Mouse (Mus musculus) MEL (cell line): ENCODE results near the gene Nfe2l2. TPM values are rescaled to one million over a fixed set of nuclear protein-coding genes. Genes with fewer than 3 reads are reported as not detected.

Experiments used
- DNase-seq: peaks from one replicate; pipeline ENCODE4 v3.0.0; 2011; ENCODE audit warnings: low read depth, low spot score
- H3K27ac ChIP-seq: 2 replicates; pipeline ENCODE4 v1.5.1; 2012; ENCODE audit warnings: low read depth, mild to moderate bottlenecking, control low read depth, low read length, moderate library complexity; ENCODE audit not compliant: control insufficient read depth
- H3K27me3 ChIP-seq, 2 experiments: fragments of 150-350 bp in 1 of 2; sonication (generic) in 1 of 2; 2 replicates each; pipeline ENCODE4 v1.6.1; 2012; ENCODE audit warnings: low read length in 2 of 2, mild to moderate bottlenecking in 2 of 2, improper control_type of control experiment in 1 of 2, moderate library complexity in 1 of 2; ENCODE audit not compliant: insufficient read depth in 2 of 2, control insufficient read depth in 1 of 2
- H3K36me3 ChIP-seq, 2 experiments: 2 replicates each; pipeline ENCODE4 v1.6.1; 2012 to 2014; ENCODE audit warnings: low read length in 2 of 2, improper control_type of control experiment in 1 of 2, inconsistent platforms in 1 of 2, mild to moderate bottlenecking in 1 of 2; ENCODE audit not compliant: insufficient read depth in 2 of 2, control insufficient read depth in 1 of 2
- H3K4me1 ChIP-seq, 2 experiments: fragments of 150-350 bp in 1 of 2; sonication (generic) in 1 of 2; 2 replicates each; pipeline ENCODE4 v1.6.1; 2012; ENCODE audit warnings: low read length in 2 of 2, improper control_type of control experiment in 1 of 2, mild to moderate bottlenecking in 1 of 2; ENCODE audit not compliant: insufficient read depth in 2 of 2, control insufficient read depth in 1 of 2
- H3K4me3 ChIP-seq, 2 experiments: fragments of 150-350 bp in 1 of 2; sonication (generic) in 1 of 2; 2 replicates each; pipeline ENCODE4 v1.5.1; 2012; ENCODE audit warnings: low read depth in 2 of 2, low read length in 2 of 2, mild to moderate bottlenecking in 2 of 2, moderate library complexity in 2 of 2, control low read depth in 1 of 2, improper control_type of control experiment in 1 of 2; ENCODE audit not compliant: control insufficient read depth in 1 of 2, insufficient read depth in 1 of 2
- H3K79me2 ChIP-seq: 2 replicates; pipeline ENCODE4 v1.6.1; 2012; ENCODE audit warnings: mild to moderate bottlenecking, low read length, moderate library complexity; ENCODE audit not compliant: control insufficient read depth, poor library complexity, insufficient read depth
- H3K9ac ChIP-seq: 2 replicates; pipeline ENCODE4 v1.6.1; 2012; ENCODE audit warnings: low read depth, mild to moderate bottlenecking, control low read depth, low read length, moderate library complexity; ENCODE audit not compliant: control insufficient read depth, poor library complexity, severe bottlenecking
- H3K9me3 ChIP-seq: fragments of 150-350 bp; sonication (generic); replicated peaks from 2 replicates; pipeline ENCODE4 v1.6.1; 2012; ENCODE audit warnings: mild to moderate bottlenecking, low read length, improper control_type of control experiment, moderate library complexity; ENCODE audit not compliant: insufficient read depth
- BHLHE40 ChIP-seq: IDR thresholded peaks from 2 replicates; pipeline ENCODE4 v1.6.1; 2012; ENCODE audit warnings: low read depth, mild to moderate bottlenecking, inconsistent platforms, low read length, improper control_type of control experiment, borderline replicate concordance
- CHD1 ChIP-seq: IDR thresholded peaks from 2 replicates; pipeline ENCODE4 v1.6.1; 2012; ENCODE audit warnings: low read depth, mild to moderate bottlenecking, inconsistent platforms, low read length, improper control_type of control experiment
- GATA1 ChIP-seq: IDR thresholded peaks from 2 replicates; pipeline ENCODE4 v1.6.1; 2011; ENCODE audit warnings: low read depth, low read length, improper control_type of control experiment
- MAZ ChIP-seq: IDR thresholded peaks from 2 replicates; pipeline ENCODE4 v1.6.1; 2012; ENCODE audit warnings: low read depth, mild to moderate bottlenecking, inconsistent platforms, low read length, improper control_type of control experiment
- MEF2A ChIP-seq: IDR thresholded peaks from 2 replicates; pipeline ENCODE4 v1.6.1; 2014; ENCODE audit warnings: low read depth, mild to moderate bottlenecking, inconsistent platforms, low read length, improper control_type of control experiment; ENCODE audit not compliant: poor library complexity, insufficient replicate concordance, severe bottlenecking; ENCODE audit errors: extremely low read depth
- POLR2AphosphoS2 ChIP-seq: IDR thresholded peaks from 2 replicates; pipeline ENCODE4 v1.6.1; 2011; ENCODE audit warnings: low read length, improper control_type of control experiment
- TBP ChIP-seq: IDR thresholded peaks from 2 replicates; pipeline ENCODE4 v1.8.0; 2011; ENCODE audit warnings: low read depth, low read length, improper control_type of control experiment
- USF1 ChIP-seq: IDR thresholded peaks from 2 replicates; pipeline ENCODE4 v1.6.1; 2014; ENCODE audit warnings: low read depth, mild to moderate bottlenecking, inconsistent platforms, low read length, improper control_type of control experiment, moderate library complexity
- polyA plus RNA-seq, 2 experiments: library from polyadenylated mRNA; stranded (reverse) in 1 of 2; unstranded in 1 of 2; fragments of >175 nt in 1 of 2; fragments of >200 nt in 1 of 2; gene quantifications; 2 replicates each; pipeline versions ENCODE4 v1.2.1 to v1.2.4; 2012; ENCODE audit warnings: low replicate concordance in 2 of 2, low read depth in 1 of 2; ENCODE audit not compliant: insufficient read length in 2 of 2, insufficient read depth in 1 of 2, missing spikeins in 1 of 2
- total RNA-seq: library from RNA; depleted of rRNA; stranded (reverse); fragments of 300-350 nt; gene quantifications from 2 replicates; pipeline ENCODE4 v1.2.3, GENCODE M21; 2012

Nfe2l2 gene
- total and polyA plus RNA-seq, 3 experiments, result 42.1 to 59.1 TPM; not detected in 1

GRCm38 (mm10) chr2:75701822-75702587 is 2.4 kb downstream of the Nfe2l2 start:
- Histone ChIP-seq H3K4me3 (peak overlapping the region; percentile 84 to 91), H3K27me3 (no peaks in the 10 kb centered on the region), H3K27ac (peak overlapping the region; percentile 92), H3K36me3 (peaks cover 12 to 49% of the 10 kb centered on the region in 2 experiments), H3K79me2 (peaks cover 73% of the 10 kb centered on the region), H3K4me1 (peaks cover 13 to 30% of the 10 kb centered on the region in 2 experiments), H3K9ac (peak overlapping the region; percentile 97), H3K9me3 (no peaks in the 10 kb centered on the region)
- TF ChIP-seq TBP, result no peak
- peak; percentile 67; the same call in 1 of the 2 replicates for TF ChIP-seq CHD1
- DNase-seq, result peak; percentile 40

- Histone ChIP-seq H3K4me3 (peak overlapping the region; percentile 84 to 91), H3K27me3 (no peaks in the 10 kb centered on the region), H3K27ac (peak overlapping the region; percentile 92; the same call in 1 of the 2 replicates), H3K79me2 (peaks cover 81% of the 10 kb centered on the region), H3K9ac (peak overlapping the region; percentile 97), H3K36me3 (peaks cover 14 to 49% of the 10 kb centered on the region in 2 experiments), H3K4me1 (peaks cover 13 to 30% of the 10 kb centered on the region in 2 experiments), H3K9me3 (no peaks in the 10 kb centered on the region)
- TF ChIP-seq MAZ (no peak), BHLHE40 (no peak), POLR2AphosphoS2 (no peak), GATA1 (no peak), TBP (no peak), CHD1 (peak; percentile 14; the same call in 1 of the 2 replicates), USF1 (no peak)
- no peak for DNase-seq
Observed at GRCm38 (mm10) chr2:75701207-75701606, 3.2 kb downstream of the Nfe2l2 start.

- no peaks in the 10 kb centered on the region for H3K27me3 ChIP-seq
- H3K36me3 ChIP-seq, result peaks cover 15 to 44% of the 10 kb centered on the region in 2 experiments
- peaks cover 13 to 29% of the 10 kb centered on the region in 2 experiments for H3K4me1 ChIP-seq
- H3K4me3 ChIP-seq, result peak overlapping the region; percentile 15 to 39; a peak in 3 of 4 replicates
- no peaks in the 10 kb centered on the region for H3K9me3 ChIP-seq
- peak overlapping the region; percentile 97 for H3K9ac ChIP-seq
- no peak for TF ChIP-seq MEF2A
- H3K79me2 ChIP-seq, result peaks cover 88% of the 10 kb centered on the region
- no peak for DNase-seq
- H3K27ac ChIP-seq, result no peak overlapping the region
Observed at GRCm38 (mm10) chr2:75700543-75700942, 3.9 kb downstream of the Nfe2l2 start.
